Mouse (Mus musculus): ENCODE measurements around the gene Prdx6. TPM values are rescaled to one million over a fixed set of nuclear protein-coding genes. Genes with fewer than 3 reads are reported as not detected.
"Not testable (repeated sequence)": the region's sequence is repeated elsewhere in the genome, so short reads cannot be mapped to it uniquely, and the experiment has no call there.

The Prdx6 gene
- polyA plus RNA-seq, 1 experiment from 2014 or later: 543 TPM

- Histone ChIP-seq H3K4me1 (ENCODE audit: control insufficient read depth, insufficient read depth, low read length) (0 out of 2 replicates have a peak, but pooled peaks cover 2% of the 10 kb centered on the region), H3K27me3 (replicated peaks; ENCODE audit: control insufficient read depth, insufficient read depth, low read length) (no peaks in the 10 kb centered on the region), H3K9me3 (ENCODE audit: control insufficient read depth, low read length) (no peaks in the 10 kb centered on the region), H3K27ac (ENCODE audit: low read length) (no peak overlapping the region), H3K4me2 (ENCODE audit: low read depth, low read length) (no peak overlapping the region), H3K9ac (ENCODE audit: low read depth, low read length) (no peak overlapping the region), H3K36me3 (ENCODE audit: control insufficient read depth, insufficient read depth, low read length) (peaks cover 26% of the 10 kb centered on the region; the same call in 1 of the 2 replicates), H3K4me3 (ENCODE audit: low read length) (no peak overlapping the region)
- no peak for ATAC-seq
- 92% methylated on average over 4 of the region's 4 CpGs for WGBS
These were observed 13.3 kb downstream of the Prdx6 start for GRCm38 (mm10) chr1:161237750-161238149.

- Histone ChIP-seq H3K36me3 (ENCODE audit: control insufficient read depth, insufficient read depth, low read length) (peaks cover 26% of the 10 kb centered on the region; the same call in 1 of the 2 replicates), H3K9me3 (ENCODE audit: control insufficient read depth, low read length) (no peaks in the 10 kb centered on the region), H3K4me1 (ENCODE audit: control insufficient read depth, insufficient read depth, low read length) (0 out of 2 replicates have a peak, but pooled peaks cover 2% of the 10 kb centered on the region), H3K27ac (ENCODE audit: low read length) (no peak overlapping the region), H3K4me2 (ENCODE audit: low read depth, low read length) (no peak overlapping the region), H3K27me3 (replicated peaks; ENCODE audit: control insufficient read depth, insufficient read depth, low read length) (no peaks in the 10 kb centered on the region), H3K9ac (ENCODE audit: low read depth, low read length) (no peak overlapping the region), H3K4me3 (ENCODE audit: low read length) (no peak overlapping the region)
- WGBS: 91% methylated on average over 7 of the region's 7 CpGs
- peak; percentile 46; the same call in 1 of the 2 replicates for ATAC-seq
These were observed 13.7 kb downstream of the Prdx6 start for GRCm38 (mm10) chr1:161237339-161237738.

- Histone ChIP-seq H3K4me3 (ENCODE audit: low read length) (no peak overlapping the region), H3K9ac (ENCODE audit: low read depth, low read length) (no peak overlapping the region; the same call in 1 of the 2 replicates), H3K9me3 (ENCODE audit: control insufficient read depth, low read length) (no peaks in the 10 kb centered on the region), H3K27ac (ENCODE audit: low read length) (no peak overlapping the region), H3K36me3 (ENCODE audit: control insufficient read depth, insufficient read depth, low read length) (0 out of 2 replicates have a peak, but pooled peaks cover 10% of the 10 kb centered on the region), H3K27me3 (replicated peaks; ENCODE audit: control insufficient read depth, insufficient read depth, low read length) (no peaks in the 10 kb centered on the region), H3K4me1 (ENCODE audit: control insufficient read depth, insufficient read depth, low read length) (0 out of 2 replicates have a peak, but pooled peaks cover 2% of the 10 kb centered on the region), H3K4me2 (ENCODE audit: low read depth, low read length) (no peak overlapping the region)
- 66% methylated on average over 13 of the region's 13 CpGs for WGBS
- no peak for ATAC-seq
These were observed 17.7 kb downstream of the Prdx6 start for GRCm38 (mm10) chr1:161233226-161233839.

GRCm38 (mm10) chr1:161232181-161232580, 18.8 kb downstream of the Prdx6 start:
- no peaks in the 10 kb centered on the region for H3K27me3 ChIP-seq (replicated peaks; ENCODE audit: control insufficient read depth, insufficient read depth, low read length)
- H3K9me3 ChIP-seq (ENCODE audit: control insufficient read depth, low read length): no peaks in the 10 kb centered on the region
- no peak overlapping the region for H3K27ac ChIP-seq (ENCODE audit: low read length)
- no peak for ATAC-seq
- H3K4me3 ChIP-seq (ENCODE audit: low read length): no peak overlapping the region
- H3K4me2 ChIP-seq (ENCODE audit: low read depth, low read length): no peak overlapping the region
- whole genome bisulfite sequencing: 87% methylated on average over 5 of the region's 5 CpGs
- 0 out of 2 replicates have a peak, but pooled peaks cover 2% of the 10 kb centered on the region for H3K4me1 ChIP-seq (ENCODE audit: control insufficient read depth, insufficient read depth, low read length)
- no peak overlapping the region for H3K9ac ChIP-seq (ENCODE audit: low read depth, low read length)
- no peaks in the 10 kb centered on the region for H3K36me3 ChIP-seq (ENCODE audit: control insufficient read depth, insufficient read depth, low read length)

GRCm38 (mm10) chr1:161224837-161225236, 26.2 kb downstream of the Prdx6 start:
- H3K9ac ChIP-seq (ENCODE audit: low read depth, low read length): no peak overlapping the region
- WGBS: 42% methylated on average over 5 of the region's 5 CpGs
- no peak overlapping the region for H3K27ac ChIP-seq (ENCODE audit: low read length)
- H3K4me2 ChIP-seq (ENCODE audit: low read depth, low read length): no peak overlapping the region
- no peaks in the 10 kb centered on the region for H3K27me3 ChIP-seq (replicated peaks; ENCODE audit: control insufficient read depth, insufficient read depth, low read length)
- no peak overlapping the region for H3K4me3 ChIP-seq (ENCODE audit: low read length)
- H3K4me1 ChIP-seq (ENCODE audit: control insufficient read depth, insufficient read depth, low read length): no peaks in the 10 kb centered on the region
- no peaks in the 10 kb centered on the region for H3K9me3 ChIP-seq (ENCODE audit: control insufficient read depth, low read length)
- no peaks in the 10 kb centered on the region for H3K36me3 ChIP-seq (ENCODE audit: control insufficient read depth, insufficient read depth, low read length)
- ATAC-seq: no peak

GRCm38 (mm10) chr1:161219816-161220215, 31.2 kb downstream of the Prdx6 start:
- Histone ChIP-seq H3K4me2 (ENCODE audit: low read depth, low read length) (no peak overlapping the region), H3K27me3 (replicated peaks; ENCODE audit: control insufficient read depth, insufficient read depth, low read length) (no peaks in the 10 kb centered on the region), H3K9ac (ENCODE audit: low read depth, low read length) (no peak overlapping the region), H3K4me1 (ENCODE audit: control insufficient read depth, insufficient read depth, low read length) (no peaks in the 10 kb centered on the region), H3K27ac (ENCODE audit: low read length) (no peak overlapping the region), H3K4me3 (ENCODE audit: low read length) (no peak overlapping the region), H3K36me3 (ENCODE audit: control insufficient read depth, insufficient read depth, low read length) (no peaks in the 10 kb centered on the region), H3K9me3 (ENCODE audit: control insufficient read depth, low read length) (no peaks in the 10 kb centered on the region)
- 64% methylated on average over 3 of the region's 3 CpGs for WGBS
- ATAC-seq: no peak

GRCm38 (mm10) chr1:161214465-161214864, 36.6 kb downstream of the Prdx6 start:
- Histone ChIP-seq H3K4me2 (ENCODE audit: low read depth, low read length) (no peak overlapping the region), H3K4me3 (ENCODE audit: low read length) (no peak overlapping the region), H3K27me3 (replicated peaks; ENCODE audit: control insufficient read depth, insufficient read depth, low read length) (no peaks in the 10 kb centered on the region), H3K4me1 (ENCODE audit: control insufficient read depth, insufficient read depth, low read length) (no peaks in the 10 kb centered on the region), H3K9me3 (ENCODE audit: control insufficient read depth, low read length) (no peaks in the 10 kb centered on the region), H3K27ac (ENCODE audit: low read length) (no peak overlapping the region), H3K9ac (ENCODE audit: low read depth, low read length) (no peak overlapping the region), H3K36me3 (ENCODE audit: control insufficient read depth, insufficient read depth, low read length) (no peaks in the 10 kb centered on the region)
- ATAC-seq: no peak
- 27% methylated on average over 4 of the region's 4 CpGs for WGBS

GRCm38 (mm10) chr1:161199856-161200255, 51.2 kb downstream of the Prdx6 start:
- Histone ChIP-seq H3K4me3 (ENCODE audit: low read length) (no peak overlapping the region), H3K4me1 (ENCODE audit: control insufficient read depth, insufficient read depth, low read length) (no peaks in the 10 kb centered on the region), H3K27ac (ENCODE audit: low read length) (no peak overlapping the region), H3K27me3 (replicated peaks; ENCODE audit: control insufficient read depth, insufficient read depth, low read length) (no peaks in the 10 kb centered on the region), H3K9me3 (ENCODE audit: control insufficient read depth, low read length) (no peaks in the 10 kb centered on the region), H3K4me2 (ENCODE audit: low read depth, low read length) (no peak overlapping the region), H3K36me3 (ENCODE audit: control insufficient read depth, insufficient read depth, low read length) (no peaks in the 10 kb centered on the region), H3K9ac (ENCODE audit: low read depth, low read length) (no peak overlapping the region)
- no peak for ATAC-seq
- WGBS: 74% methylated on average over 5 of the region's 5 CpGs

- not testable (repeated sequence) for H3K9ac ChIP-seq (ENCODE audit: low read depth, low read length); H3K9me3 ChIP-seq (ENCODE audit: control insufficient read depth, low read length); H3K36me3 ChIP-seq (ENCODE audit: control insufficient read depth, insufficient read depth, low read length); H3K27me3 ChIP-seq (replicated peaks; ENCODE audit: control insufficient read depth, insufficient read depth, low read length); H3K27ac ChIP-seq (ENCODE audit: low read length); ATAC-seq; H3K4me1 ChIP-seq (ENCODE audit: control insufficient read depth, insufficient read depth, low read length)
- Histone ChIP-seq H3K4me3 (ENCODE audit: low read length) (peak overlapping the region; percentile 48; the same call in 1 of the 2 replicates), H3K4me2 (ENCODE audit: low read depth, low read length) (peak overlapping the region; percentile 57)
- WGBS: 49% methylated on average over 11 of the region's 11 CpGs
These were observed 54.7 kb downstream of the Prdx6 start for GRCm38 (mm10) chr1:161196364-161196763.
